Mouse (Mus musculus): ENCODE results near the gene Pak4.

- TF ChIP-seq POLR2A (IDR thresholded peaks at IDR 0.05; ENCODE audit: control insufficient read depth, extremely low read depth, insufficient read depth, low read length, poor library complexity), result no peak
- TF ChIP-seq CTCF (IDR thresholded peaks at IDR 0.05; ENCODE audit: borderline replicate concordance, control insufficient read depth, extremely low read depth, insufficient read depth, low read length, poor library complexity), result no peak
Observed at GRCm38 (mm10) chr7:28603136-28603535, 5.2 kb upstream of the Pak4 start.

Measured in thymus, adult 2 months (tissue).